Mouse (Mus musculus) MEL (cell line): Measurements from ENCODE around the gene Abcb1a. TPM values are rescaled to one million over a fixed set of nuclear protein-coding genes. Genes with fewer than 3 reads are reported as not detected.

ENCODE experiments used
- DNase-seq: peaks from one replicate; pipeline ENCODE4 v3.0.0; 2011; ENCODE audit warnings: low read depth, low spot score
- H3K27ac ChIP-seq: 2 replicates; pipeline ENCODE4 v1.5.1; 2012; ENCODE audit warnings: low read depth, mild to moderate bottlenecking, control low read depth, low read length, moderate library complexity; ENCODE audit not compliant: control insufficient read depth
- H3K27me3 ChIP-seq, 2 experiments: fragments of 150-350 bp in 1 of 2; sonication (generic) in 1 of 2; 2 replicates each; pipeline ENCODE4 v1.6.1; 2012; ENCODE audit warnings: low read length in 2 of 2, mild to moderate bottlenecking in 2 of 2, improper control_type of control experiment in 1 of 2, moderate library complexity in 1 of 2; ENCODE audit not compliant: insufficient read depth in 2 of 2, control insufficient read depth in 1 of 2
- H3K36me3 ChIP-seq, 2 experiments: 2 replicates each; pipeline ENCODE4 v1.6.1; 2012 to 2014; ENCODE audit warnings: low read length in 2 of 2, improper control_type of control experiment in 1 of 2, inconsistent platforms in 1 of 2, mild to moderate bottlenecking in 1 of 2; ENCODE audit not compliant: insufficient read depth in 2 of 2, control insufficient read depth in 1 of 2
- H3K4me1 ChIP-seq, 2 experiments: fragments of 150-350 bp in 1 of 2; sonication (generic) in 1 of 2; 2 replicates each; pipeline ENCODE4 v1.6.1; 2012; ENCODE audit warnings: low read length in 2 of 2, improper control_type of control experiment in 1 of 2, mild to moderate bottlenecking in 1 of 2; ENCODE audit not compliant: insufficient read depth in 2 of 2, control insufficient read depth in 1 of 2
- H3K4me3 ChIP-seq, 2 experiments: fragments of 150-350 bp in 1 of 2; sonication (generic) in 1 of 2; 2 replicates each; pipeline ENCODE4 v1.5.1; 2012; ENCODE audit warnings: low read depth in 2 of 2, low read length in 2 of 2, mild to moderate bottlenecking in 2 of 2, moderate library complexity in 2 of 2, control low read depth in 1 of 2, improper control_type of control experiment in 1 of 2; ENCODE audit not compliant: control insufficient read depth in 1 of 2, insufficient read depth in 1 of 2
- H3K79me2 ChIP-seq: 2 replicates; pipeline ENCODE4 v1.6.1; 2012; ENCODE audit warnings: mild to moderate bottlenecking, low read length, moderate library complexity; ENCODE audit not compliant: control insufficient read depth, poor library complexity, insufficient read depth
- H3K9ac ChIP-seq: 2 replicates; pipeline ENCODE4 v1.6.1; 2012; ENCODE audit warnings: low read depth, mild to moderate bottlenecking, control low read depth, low read length, moderate library complexity; ENCODE audit not compliant: control insufficient read depth, poor library complexity, severe bottlenecking
- H3K9me3 ChIP-seq: fragments of 150-350 bp; sonication (generic); replicated peaks from 2 replicates; pipeline ENCODE4 v1.6.1; 2012; ENCODE audit warnings: mild to moderate bottlenecking, low read length, improper control_type of control experiment, moderate library complexity; ENCODE audit not compliant: insufficient read depth
- BHLHE40 ChIP-seq: IDR thresholded peaks from 2 replicates; pipeline ENCODE4 v1.6.1; 2012; ENCODE audit warnings: low read depth, mild to moderate bottlenecking, inconsistent platforms, low read length, improper control_type of control experiment, borderline replicate concordance
- ELF1 ChIP-seq: IDR thresholded peaks from 2 replicates; pipeline ENCODE4 v1.6.1; 2014; ENCODE audit warnings: low read depth, mild to moderate bottlenecking, inconsistent platforms, low read length, improper control_type of control experiment, moderate library complexity
- EP300 ChIP-seq, 2 experiments: IDR thresholded peaks; 2 replicates each; pipeline ENCODE4 v1.6.1; 2011; ENCODE audit warnings: improper control_type of control experiment in 2 of 2, low read length in 2 of 2, low read depth in 1 of 2, mild to moderate bottlenecking in 1 of 2
- HCFC1 ChIP-seq: IDR thresholded peaks from 2 replicates; pipeline ENCODE4 v1.6.1; 2012; ENCODE audit warnings: low read depth, mild to moderate bottlenecking, inconsistent platforms, low read length, improper control_type of control experiment, moderate library complexity
- KAT2A ChIP-seq: conservative IDR thresholded peaks from 2 replicates; pipeline ENCODE4 v1.6.1; 2012; ENCODE audit warnings: low read depth, low read length, improper control_type of control experiment, inconsistent platforms
- MAFK ChIP-seq: IDR thresholded peaks from 2 replicates; pipeline ENCODE4 v1.6.1; 2011; ENCODE audit warnings: low read depth, mild to moderate bottlenecking, low read length, improper control_type of control experiment, borderline replicate concordance
- MAX ChIP-seq: IDR thresholded peaks from 2 replicates; pipeline ENCODE4 v1.6.1; 2011; ENCODE audit warnings: low read length, improper control_type of control experiment
- MAZ ChIP-seq: IDR thresholded peaks from 2 replicates; pipeline ENCODE4 v1.6.1; 2012; ENCODE audit warnings: low read depth, mild to moderate bottlenecking, inconsistent platforms, low read length, improper control_type of control experiment
- MEF2A ChIP-seq: IDR thresholded peaks from 2 replicates; pipeline ENCODE4 v1.6.1; 2014; ENCODE audit warnings: low read depth, mild to moderate bottlenecking, inconsistent platforms, low read length, improper control_type of control experiment; ENCODE audit not compliant: poor library complexity, insufficient replicate concordance, severe bottlenecking; ENCODE audit errors: extremely low read depth
- MXI1 ChIP-seq: IDR thresholded peaks from 2 replicates; pipeline ENCODE4 v1.6.1; 2011; ENCODE audit warnings: mild to moderate bottlenecking, low read depth, low read length, improper control_type of control experiment
- MYB ChIP-seq: IDR thresholded peaks from 2 replicates; pipeline ENCODE4 v1.6.1; 2011; ENCODE audit warnings: mild to moderate bottlenecking, low read depth, low read length, improper control_type of control experiment
- NELFE ChIP-seq: IDR thresholded peaks from 2 replicates; pipeline ENCODE4 v1.6.1; 2011; ENCODE audit warnings: low read depth, low read length, improper control_type of control experiment
- POLR2AphosphoS2 ChIP-seq: IDR thresholded peaks from 2 replicates; pipeline ENCODE4 v1.6.1; 2011; ENCODE audit warnings: low read length, improper control_type of control experiment
- RAD21 ChIP-seq: IDR thresholded peaks from 2 replicates; pipeline ENCODE4 v1.6.1; 2011; ENCODE audit warnings: mild to moderate bottlenecking, low read depth, low read length, improper control_type of control experiment
- RCOR1 ChIP-seq: IDR thresholded peaks from 2 replicates; pipeline ENCODE4 v1.6.1; 2012; ENCODE audit warnings: low read depth, mild to moderate bottlenecking, inconsistent platforms, low read length, improper control_type of control experiment
- SIN3A ChIP-seq: IDR thresholded peaks from 2 replicates; pipeline ENCODE4 v1.6.1; 2012; ENCODE audit warnings: low read length, improper control_type of control experiment, inconsistent platforms
- SMC3 ChIP-seq: IDR thresholded peaks from 2 replicates; pipeline ENCODE4 v1.6.1; 2011; ENCODE audit warnings: low read depth, low read length, improper control_type of control experiment
- TAL1 ChIP-seq: IDR thresholded peaks from 2 replicates; pipeline ENCODE4 v1.6.1; 2012; ENCODE audit warnings: mild to moderate bottlenecking, inconsistent platforms, low read length, moderate library complexity, mixed read lengths
- ZKSCAN1 ChIP-seq: IDR thresholded peaks from 2 replicates; pipeline ENCODE4 v1.6.1; 2012; ENCODE audit warnings: low read depth, mild to moderate bottlenecking, inconsistent platforms, low read length, improper control_type of control experiment, moderate library complexity
- ZNF384 ChIP-seq: IDR thresholded peaks from 2 replicates; pipeline ENCODE4 v1.6.1; 2012; ENCODE audit warnings: low read depth, mild to moderate bottlenecking, inconsistent platforms, low read length, improper control_type of control experiment
- polyA plus RNA-seq, 2 experiments: library from polyadenylated mRNA; stranded (reverse) in 1 of 2; unstranded in 1 of 2; fragments of >175 nt in 1 of 2; fragments of >200 nt in 1 of 2; gene quantifications; 2 replicates each; pipeline versions ENCODE4 v1.2.1 to v1.2.4; 2012; ENCODE audit warnings: low replicate concordance in 2 of 2, low read depth in 1 of 2; ENCODE audit not compliant: insufficient read length in 2 of 2, insufficient read depth in 1 of 2, missing spikeins in 1 of 2
- total RNA-seq: library from RNA; depleted of rRNA; stranded (reverse); fragments of 300-350 nt; gene quantifications from 2 replicates; pipeline ENCODE4 v1.2.3, GENCODE M21; 2012

The Abcb1a gene
- total and polyA plus RNA-seq, 3 experiments, result not detected

GRCm38 (mm10) chr5:8648300-8648699, 11.6 kb upstream of the Abcb1a start:
- TF ChIP-seq KAT2A (no peak), MXI1 (no peak), MAZ (no peak), MAFK (no peak), MEF2A (no peak), RCOR1 (no peak), TAL1 (no peak), RAD21 (no peak), MAX (no peak), SMC3 (no peak), SIN3A (no peak), ELF1 (no peak), NELFE (no peak), BHLHE40 (no peak), ZNF384 (no peak)
- Histone ChIP-seq H3K36me3 (no peaks in the 10 kb centered on the region), H3K27me3 (no peaks in the 10 kb centered on the region), H3K9ac (no peak overlapping the region), H3K9me3 (no peaks in the 10 kb centered on the region), H3K27ac (no peak overlapping the region), H3K4me1 (no peaks in the 10 kb centered on the region), H3K79me2 (no peaks in the 10 kb centered on the region), H3K4me3 (no peak overlapping the region)
- DNase-seq, result no peak

GRCm38 (mm10) chr5:8648774-8649173, 11.1 kb upstream of the Abcb1a start:
- H3K9ac ChIP-seq, result no peak overlapping the region
- H3K27me3 ChIP-seq, result no peaks in the 10 kb centered on the region
- no peaks in the 10 kb centered on the region for H3K9me3 ChIP-seq
- no peak for TF ChIP-seq BHLHE40
- TF ChIP-seq HCFC1, result no peak
- TF ChIP-seq MEF2A, result no peak
- no peak for TF ChIP-seq ZKSCAN1
- no peak for TF ChIP-seq SIN3A
- TF ChIP-seq MYB, result no peak
- TF ChIP-seq EP300 (IDR thresholded peaks at IDR 0.05; ENCODE audit: low read depth in 1 of 2, low read length in 2 of 2), result no peak
- no peak for TF ChIP-seq MXI1
- TF ChIP-seq POLR2AphosphoS2, result no peak
- TF ChIP-seq MAZ, result no peak
- H3K79me2 ChIP-seq, result no peaks in the 10 kb centered on the region
- H3K36me3 ChIP-seq, result no peaks in the 10 kb centered on the region
- H3K4me3 ChIP-seq, result no peak overlapping the region
- H3K27ac ChIP-seq, result no peak overlapping the region
- H3K4me1 ChIP-seq, result no peaks in the 10 kb centered on the region
- no peak for DNase-seq
